Mouse (Mus musculus) embryonic facial prominence, embryonic 15.5 days (tissue): Measurements from ENCODE around the gene Inpp5a. TPM values are rescaled to one million over a fixed set of nuclear protein-coding genes. Genes with fewer than 3 reads are reported as not detected.

Experiments used
- ATAC-seq: fragments of 200-750 bp; cut with Nextera tagmentation; 2 replicates; pipeline ENCODE4 v1.8.0; 2017; ENCODE audit warnings: low read depth, moderate TSS enrichment; ENCODE audit not compliant: insufficient number of reproducible peaks, low FRiP score, low TSS enrichment
- H3K27ac ChIP-seq: fragments of 300-500 bp; sonication (generic); replicated peaks from 2 replicates; pipeline ENCODE4 v1.5.1; 2015; ENCODE audit warnings: mild to moderate bottlenecking, inconsistent platforms
- H3K27me3 ChIP-seq: fragments of 300-500 bp; sonication (generic); 2 replicates; pipeline ENCODE4 v1.6.1; 2015; ENCODE audit warnings: inconsistent platforms
- H3K36me3 ChIP-seq: fragments of 300-500 bp; sonication (generic); 2 replicates; pipeline ENCODE4 v1.6.1; 2015; ENCODE audit warnings: mild to moderate bottlenecking, inconsistent platforms
- H3K4me1 ChIP-seq: fragments of 300-500 bp; sonication (generic); 2 replicates; pipeline ENCODE4 v1.6.1; 2015; ENCODE audit warnings: inconsistent platforms
- H3K4me2 ChIP-seq: fragments of 300-500 bp; sonication (generic); replicated peaks from 2 replicates; pipeline ENCODE4 v1.6.1; 2015; ENCODE audit warnings: mild to moderate bottlenecking, inconsistent platforms
- H3K4me3 ChIP-seq: fragments of 300-500 bp; sonication (generic); replicated peaks from 2 replicates; pipeline ENCODE4 v1.5.1; 2015; ENCODE audit warnings: mild to moderate bottlenecking, inconsistent platforms
- H3K9ac ChIP-seq: fragments of 300-500 bp; sonication (generic); 2 replicates; pipeline ENCODE4 v1.6.1; 2015; ENCODE audit warnings: inconsistent platforms
- H3K9me3 ChIP-seq: fragments of 300-500 bp; sonication (generic); replicated peaks from 2 replicates; pipeline ENCODE4 v1.6.1; 2016; ENCODE audit warnings: inconsistent platforms
- WGBS: fragments of 180-500 bp; shearing (Covaris S2); methylation state at CpG from one replicate; pipeline ENCODE4 v1.1.7; 2015; 5-methylcytosine and 5-hydroxymethylcytosine counted together
- polyA plus RNA-seq: library from polyadenylated mRNA; unstranded; fragments of >200 nt; fragmentation: Nextera tagmentation; extraction: Ambion mirVana; gene quantifications from 2 replicates; pipeline ENCODE4 v1.2.1, GENCODE M21; 2015

Gene Inpp5a
- polyA plus RNA-seq, 1 experiment from 2014 or later = 30.5 TPM

DNA sequence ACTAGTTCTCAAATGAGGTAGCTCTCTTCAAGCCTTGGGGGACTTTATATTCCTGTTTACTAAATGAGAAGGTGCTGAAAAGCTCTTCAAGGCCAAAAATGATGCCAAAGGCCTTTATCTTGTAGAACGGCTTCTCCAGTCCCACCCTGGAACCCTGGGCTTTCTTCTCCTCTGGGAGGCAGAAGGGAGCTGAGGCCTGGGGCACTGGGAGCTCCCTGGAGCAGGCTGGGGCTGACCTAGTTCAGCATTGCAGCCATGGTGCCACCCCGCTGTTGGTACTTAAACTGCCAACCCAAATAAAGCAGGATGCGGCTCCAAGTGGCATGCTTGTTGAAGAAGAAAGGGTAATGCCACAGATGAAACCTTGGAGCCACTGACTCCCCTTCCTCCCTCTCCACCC, 1.5 kb downstream of the Inpp5a start:
- Histone ChIP-seq H3K4me3 (peak overlapping the region; percentile 90), H3K4me2 (peak overlapping the region; percentile 74)

GRCm38 (mm10) chr7:139390926-139391325, 2.0 kb downstream of the Inpp5a start:
- 46% methylated on average over 9 of the region's 9 CpGs for WGBS
- peak overlapping the region; percentile 74 for H3K4me2 ChIP-seq
- H3K27ac ChIP-seq = peak overlapping the region; percentile 71
- no peaks in the 10 kb centered on the region for H3K36me3 ChIP-seq
- no peak for ATAC-seq
- H3K9me3 ChIP-seq = no peaks in the 10 kb centered on the region
- no peak overlapping the region for H3K9ac ChIP-seq
- peaks cover 50% of the 10 kb centered on the region for H3K4me1 ChIP-seq
- no peaks in the 10 kb centered on the region for H3K27me3 ChIP-seq
- H3K4me3 ChIP-seq = peak overlapping the region; percentile 90; the same call in 1 of the 2 replicates

More for the DNA sequence above, 1.5 kb downstream of the Inpp5a start:
- whole genome bisulfite sequencing = 63% methylated on average over 3 of the region's 3 CpGs
- H3K9ac ChIP-seq = peak overlapping the region; percentile 90; the same call in 1 of the 2 replicates
- H3K4me1 ChIP-seq = peaks cover 50% of the 10 kb centered on the region
- no peak for ATAC-seq
- peak overlapping the region; percentile 71 for H3K27ac ChIP-seq
- no peaks in the 10 kb centered on the region for H3K36me3 ChIP-seq
- H3K9me3 ChIP-seq = no peaks in the 10 kb centered on the region
- H3K27me3 ChIP-seq = no peaks in the 10 kb centered on the region

DNA sequence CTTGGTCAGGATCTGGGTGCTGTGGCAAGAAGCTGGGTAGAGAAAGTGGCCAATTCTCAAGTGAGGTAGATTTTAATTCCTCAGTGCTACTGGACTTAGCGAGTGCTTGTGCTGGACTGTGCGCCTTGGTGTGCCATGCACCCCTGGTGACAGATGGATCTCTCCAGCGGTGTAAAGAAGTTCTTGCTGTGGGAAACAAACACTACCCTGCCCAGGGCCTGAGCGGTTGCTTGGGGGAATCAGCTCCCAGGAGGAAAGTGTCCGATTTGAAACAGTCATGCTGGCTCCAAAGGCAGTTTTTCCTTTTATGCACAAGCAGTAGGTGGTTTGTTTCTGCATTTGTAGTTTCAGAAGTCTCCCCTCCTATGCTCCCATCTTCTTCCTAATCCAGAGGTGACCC, 2.8 kb downstream of the Inpp5a start:
- no peaks in the 10 kb centered on the region for H3K9me3 ChIP-seq
- H3K27ac ChIP-seq = no peak overlapping the region
- no peaks in the 10 kb centered on the region for H3K27me3 ChIP-seq
- no peak for ATAC-seq
- WGBS = 51% methylated on average over 5 of the region's 5 CpGs
- no peak overlapping the region for H3K4me3 ChIP-seq
- no peaks in the 10 kb centered on the region for H3K36me3 ChIP-seq
- 0 out of 2 replicates have a peak overlapping the region, but pooled peaks have one; percentile 8 for H3K4me2 ChIP-seq
- H3K4me1 ChIP-seq = peaks cover 47% of the 10 kb centered on the region
- no peak overlapping the region for H3K9ac ChIP-seq

DNA sequence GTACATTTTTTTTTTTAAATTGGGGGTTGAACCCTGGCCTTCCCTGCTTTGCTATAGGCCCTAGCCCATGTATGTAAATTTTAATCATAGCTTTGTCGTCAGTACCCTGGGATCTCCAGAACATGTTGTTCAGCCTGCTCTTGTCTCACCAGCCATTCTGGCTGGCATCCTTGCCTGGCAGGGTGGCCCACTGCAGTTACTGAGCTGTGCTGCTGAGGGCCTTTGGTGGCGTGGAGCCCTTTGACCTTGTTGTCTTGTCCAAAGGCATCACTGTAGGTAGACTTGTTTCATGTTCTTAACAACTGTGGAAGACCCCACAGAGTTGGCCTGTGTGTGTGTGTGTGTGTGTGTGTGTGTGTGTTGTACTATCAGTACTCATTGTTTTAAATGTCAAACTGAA, 3.2 kb downstream of the Inpp5a start:
- no peak overlapping the region for H3K4me2 ChIP-seq
- ATAC-seq = no peak
- H3K4me1 ChIP-seq = peaks cover 44% of the 10 kb centered on the region
- no peaks in the 10 kb centered on the region for H3K27me3 ChIP-seq
- no peak overlapping the region for H3K4me3 ChIP-seq
- H3K36me3 ChIP-seq = no peaks in the 10 kb centered on the region
- no peaks in the 10 kb centered on the region for H3K9me3 ChIP-seq
- WGBS = 76% methylated on average over 2 of the region's 2 CpGs
- H3K27ac ChIP-seq = no peak overlapping the region
- no peak overlapping the region for H3K9ac ChIP-seq

GRCm38 (mm10) chr7:139392691-139393235, 3.9 kb downstream of the Inpp5a start:
- WGBS = 69% methylated on average over 6 of the region's 6 CpGs
- no peak for ATAC-seq
- H3K4me1 ChIP-seq = peaks cover 48% of the 10 kb centered on the region
- H3K36me3 ChIP-seq = no peaks in the 10 kb centered on the region
- no peaks in the 10 kb centered on the region for H3K9me3 ChIP-seq
- no peak overlapping the region for H3K9ac ChIP-seq
- no peaks in the 10 kb centered on the region for H3K27me3 ChIP-seq
- H3K4me3 ChIP-seq = no peak overlapping the region
- no peak overlapping the region for H3K4me2 ChIP-seq
- H3K27ac ChIP-seq = no peak overlapping the region

GRCm38 (mm10) chr7:139397521-139397920, 8.6 kb downstream of the Inpp5a start:
- peak; percentile 8; the same call in 1 of the 2 replicates for ATAC-seq
- H3K9me3 ChIP-seq = no peaks in the 10 kb centered on the region
- H3K4me3 ChIP-seq = no peak overlapping the region
- no peak overlapping the region for H3K4me2 ChIP-seq
- H3K27me3 ChIP-seq = no peaks in the 10 kb centered on the region
- no peaks in the 10 kb centered on the region for H3K36me3 ChIP-seq
- WGBS = 30% methylated on average over 8 of the region's 8 CpGs
- peaks cover 38% of the 10 kb centered on the region for H3K4me1 ChIP-seq
- no peak overlapping the region for H3K9ac ChIP-seq
- H3K27ac ChIP-seq = no peak overlapping the region

DNA sequence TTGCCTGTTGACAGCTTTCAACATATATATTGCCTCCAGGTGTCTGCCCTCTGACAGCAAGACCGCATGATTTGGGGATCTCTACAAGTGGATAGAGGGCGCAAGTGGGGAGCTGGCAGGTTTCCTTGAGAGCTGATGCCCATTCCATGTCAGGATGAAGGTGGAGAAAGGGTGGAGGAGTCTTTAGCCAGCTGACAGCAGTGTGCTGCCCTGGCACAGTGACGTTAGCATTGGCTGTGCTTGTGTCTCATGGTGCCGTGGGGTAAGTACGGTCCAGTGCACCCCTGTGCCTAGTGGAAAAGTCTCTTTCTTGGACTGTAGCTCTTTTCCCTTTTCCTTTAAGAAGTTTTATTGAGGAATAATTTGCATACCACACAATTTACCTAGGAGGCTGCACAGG, 9.2 kb downstream of the Inpp5a start:
- no peak overlapping the region for H3K4me3 ChIP-seq
- no peaks in the 10 kb centered on the region for H3K27me3 ChIP-seq
- H3K36me3 ChIP-seq = no peaks in the 10 kb centered on the region
- H3K4me1 ChIP-seq = peaks cover 32% of the 10 kb centered on the region
- 75% methylated on average over 5 of the region's 5 CpGs for WGBS
- no peak overlapping the region for H3K9ac ChIP-seq
- no peak overlapping the region for H3K4me2 ChIP-seq
- H3K9me3 ChIP-seq = no peaks in the 10 kb centered on the region
- H3K27ac ChIP-seq = no peak overlapping the region
- ATAC-seq = no peak

DNA sequence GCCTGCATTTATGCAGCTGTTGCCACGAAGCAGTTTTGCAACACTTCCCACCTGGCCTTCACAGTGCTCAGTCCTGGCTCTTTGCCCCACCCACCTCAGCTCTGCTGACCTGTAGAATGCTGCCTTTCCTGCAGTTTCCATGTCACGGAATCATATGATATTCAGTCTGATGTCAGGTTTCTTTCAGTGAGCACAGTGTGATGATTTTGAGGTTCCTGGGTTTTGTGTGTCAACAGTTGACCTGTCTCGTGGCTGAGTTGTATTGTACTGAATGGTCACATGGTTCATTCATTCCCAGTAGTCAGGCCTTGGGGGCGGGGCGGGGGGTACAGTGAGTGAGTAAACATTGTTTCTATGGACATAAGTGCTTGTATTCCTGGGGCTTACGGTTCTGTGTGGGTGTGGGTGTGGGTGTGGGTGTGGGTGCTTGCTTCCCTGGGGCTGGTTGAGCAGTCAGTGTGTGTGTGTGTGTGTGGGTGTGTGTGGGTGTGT, 9.7 kb downstream of the Inpp5a start:
- Histone ChIP-seq H3K9me3 (no peaks in the 10 kb centered on the region), H3K9ac (no peak overlapping the region), H3K4me3 (no peak overlapping the region), H3K4me1 (peaks cover 30% of the 10 kb centered on the region), H3K36me3 (no peaks in the 10 kb centered on the region), H3K4me2 (no peak overlapping the region), H3K27me3 (no peaks in the 10 kb centered on the region), H3K27ac (no peak overlapping the region)
- ATAC-seq = 0 out of 2 replicates have a peak, but pooled peaks have one; percentile 32
- WGBS = 72% methylated on average over 6 of the region's 6 CpGs

- H3K4me2 ChIP-seq = no peak overlapping the region
- no peak for ATAC-seq
- no peak overlapping the region for H3K27ac ChIP-seq
- peaks cover 30% of the 10 kb centered on the region for H3K4me1 ChIP-seq
- H3K9me3 ChIP-seq = no peaks in the 10 kb centered on the region
- no peak overlapping the region for H3K9ac ChIP-seq
- H3K36me3 ChIP-seq = no peaks in the 10 kb centered on the region
- 65% methylated on average over 4 of the region's 4 CpGs for WGBS
- H3K27me3 ChIP-seq = no peaks in the 10 kb centered on the region
- H3K4me3 ChIP-seq = no peak overlapping the region
These were observed 10.7 kb downstream of the Inpp5a start for GRCm38 (mm10) chr7:139399572-139399971.

- no peak overlapping the region for H3K9ac ChIP-seq
- WGBS = 79% methylated on average over 11 of the region's 11 CpGs
- peaks cover 30% of the 10 kb centered on the region for H3K4me1 ChIP-seq
These were observed 11.2 kb downstream of the Inpp5a start for GRCm38 (mm10) chr7:139399977-139400685.

DNA sequence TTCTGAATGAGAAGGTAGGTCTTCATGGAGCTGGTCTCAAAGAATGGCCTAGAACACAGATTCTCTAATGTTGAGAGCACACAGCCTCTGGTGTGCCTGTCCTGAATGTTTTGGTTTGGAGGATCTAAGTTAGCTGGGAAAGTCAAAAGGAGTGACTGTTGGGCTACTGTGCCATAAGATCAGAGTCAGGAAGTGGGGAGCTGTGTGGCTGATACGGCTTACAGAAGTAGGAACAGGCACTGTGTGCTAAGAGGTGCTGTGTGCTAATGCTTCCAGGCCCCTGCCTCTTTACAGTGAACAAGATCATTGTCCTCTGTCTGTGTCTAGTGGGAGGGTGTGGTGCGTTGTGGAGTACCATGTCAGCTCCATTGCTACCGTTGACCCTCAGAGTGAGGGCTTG, 12.0 kb downstream of the Inpp5a start:
- H3K4me2 ChIP-seq = no peak overlapping the region
- H3K36me3 ChIP-seq = 0 out of 2 replicates have a peak, but pooled peaks cover 5% of the 10 kb centered on the region
- no peak overlapping the region for H3K4me3 ChIP-seq
- no peaks in the 10 kb centered on the region for H3K27me3 ChIP-seq
- WGBS = 86% methylated on average over 3 of the region's 3 CpGs
- ATAC-seq = no peak
- H3K4me1 ChIP-seq = peaks cover 30% of the 10 kb centered on the region
- H3K9ac ChIP-seq = no peak overlapping the region
- H3K27ac ChIP-seq = no peak overlapping the region
- H3K9me3 ChIP-seq = no peaks in the 10 kb centered on the region

More at GRCm38 (mm10) chr7:139399977-139400685, 11.2 kb downstream of the Inpp5a start:
- ATAC-seq = no peak
- Histone ChIP-seq H3K9me3 (no peaks in the 10 kb centered on the region), H3K27me3 (no peaks in the 10 kb centered on the region), H3K27ac (no peak overlapping the region), H3K4me3 (no peak overlapping the region), H3K4me2 (no peak overlapping the region), H3K36me3 (0 out of 2 replicates have a peak, but pooled peaks cover 1% of the 10 kb centered on the region)
